In genomic region chr14:23908564-23908963, GRCm38 (mm10) we compare ENCODE assay signal across 21 mouse cellular contexts.
DNase-seq lines count a peak whose midpoint lies in the region; ATAC-seq and TF ChIP-seq lines count a peak whose summit lies in the region.
"Had no signal": no experiment of that assay in that cellular context is flagged by ENCODE, and none has a peak within 500 bp of the region (broad histone marks: within the 10 kb centered on the region; RNA-seq: fewer than 3 reads in every experiment).

No protein-coding gene starts in this region.

- no peak overlapping the region for H3K27ac ChIP-seq in embryonic facial prominence, embryonic 12.5 days
- H3K27ac ChIP-seq in embryonic facial prominence, embryonic 10.5 days (replicated peaks), result no peak overlapping the region
- H3K27ac ChIP-seq in heart, embryonic 16.5 days (ENCODE audit: low read length), result no peak overlapping the region
- no peak overlapping the region for H3K27ac ChIP-seq in lung, embryonic 14.5 days (ENCODE audit: low read depth)
- no peak overlapping the region for H3K27ac ChIP-seq in limb, embryonic 15.5 days
- no peak overlapping the region for H3K27ac ChIP-seq in forebrain, embryonic 15.5 days (replicated peaks)
- H3K27ac ChIP-seq: forebrain, embryonic 13.5 days; heart, adult 2 months; hindbrain, embryonic 12.5 days had no signal

- no peak for TF ChIP-seq CTCF in lung, embryonic 14.5 days (IDR thresholded peaks at IDR 0.05; ENCODE audit: low read depth)

- no peak overlapping the region for H3K9ac ChIP-seq in embryonic facial prominence, embryonic 12.5 days
- no peak overlapping the region for H3K9ac ChIP-seq in heart, embryonic 16.5 days (ENCODE audit: low read length)
- H3K9ac ChIP-seq in lung, embryonic 14.5 days, result no peak overlapping the region
- no peak overlapping the region for H3K9ac ChIP-seq in limb, embryonic 15.5 days
- no peak overlapping the region for H3K9ac ChIP-seq in forebrain, embryonic 15.5 days (replicated peaks)
- H3K9ac ChIP-seq: forebrain, embryonic 13.5 days; hindbrain, embryonic 12.5 days had no signal

- no peaks in the 10 kb centered on the region for H3K9me3 ChIP-seq in embryonic facial prominence, embryonic 12.5 days
- no peaks in the 10 kb centered on the region for H3K9me3 ChIP-seq in embryonic facial prominence, embryonic 10.5 days
- no peaks in the 10 kb centered on the region for H3K9me3 ChIP-seq in heart, embryonic 16.5 days (replicated peaks; ENCODE audit: control insufficient read depth, low read length)
- no peaks in the 10 kb centered on the region for H3K9me3 ChIP-seq in lung, embryonic 14.5 days (ENCODE audit: low read depth, low read length)
- H3K9me3 ChIP-seq in limb, embryonic 15.5 days, result no peaks in the 10 kb centered on the region
- no peaks in the 10 kb centered on the region for H3K9me3 ChIP-seq in forebrain, embryonic 15.5 days
- H3K9me3 ChIP-seq: forebrain, embryonic 13.5 days; hindbrain, embryonic 12.5 days had no signal

- peak; percentile 35; the same call in 1 of the 2 replicates for ATAC-seq in embryonic facial prominence, embryonic 12.5 days (ENCODE audit: insufficient number of reproducible peaks, insufficient read depth, low FRiP score, low TSS enrichment)
- ATAC-seq in heart, embryonic 16.5 days (replicated peaks; ENCODE audit: extremely low read depth, insufficient read depth, low FRiP score), result peak; percentile 72; the same call in 1 of the 2 replicates
- ATAC-seq in lung, embryonic 14.5 days (ENCODE audit: insufficient read depth), result no peak
- ATAC-seq in limb, embryonic 15.5 days (ENCODE audit: insufficient number of reproducible peaks, low FRiP score, low TSS enrichment, low read depth), result 0 out of 2 replicates have a peak, but pooled peaks have one; percentile 58
- no peak for ATAC-seq in forebrain, embryonic 15.5 days (replicated peaks)
- ATAC-seq: forebrain, embryonic 13.5 days; hindbrain, embryonic 16.5 days; inflammation-experienced regulatory T-cells, adult 6 months; intestine, postnatal 0 days had no signal

- WGBS in embryonic facial prominence, embryonic 12.5 days, result 68% methylated on average over 5 of the region's 5 CpGs
- 81% methylated on average over 5 of the region's 5 CpGs for WGBS in embryonic facial prominence, embryonic 10.5 days
- WGBS in heart, embryonic 16.5 days, result 32% methylated on average over 5 of the region's 5 CpGs
- WGBS in lung, embryonic 14.5 days, result 61% methylated on average over 5 of the region's 5 CpGs
- 59% methylated on average over 5 of the region's 5 CpGs for WGBS in limb, embryonic 15.5 days
- WGBS in forebrain, embryonic 15.5 days, result 68% methylated on average over 5 of the region's 5 CpGs

- no peaks in the 10 kb centered on the region for H3K27me3 ChIP-seq in embryonic facial prominence, embryonic 12.5 days
- H3K27me3 ChIP-seq in embryonic facial prominence, embryonic 10.5 days (replicated peaks; ENCODE audit: low read depth, poor library complexity, severe bottlenecking), result no peaks in the 10 kb centered on the region
- H3K27me3 ChIP-seq in heart, embryonic 16.5 days (ENCODE audit: control insufficient read depth, insufficient read depth, low read length), result no peaks in the 10 kb centered on the region
- H3K27me3 ChIP-seq in lung, embryonic 14.5 days (ENCODE audit: insufficient read depth, low read length), result no peaks in the 10 kb centered on the region
- no peaks in the 10 kb centered on the region for H3K27me3 ChIP-seq in limb, embryonic 15.5 days
- no peaks in the 10 kb centered on the region for H3K27me3 ChIP-seq in forebrain, embryonic 15.5 days
- H3K27me3 ChIP-seq: CH12.LX; forebrain, embryonic 13.5 days; hindbrain, embryonic 12.5 days had no signal

- H3K4me1 ChIP-seq in embryonic facial prominence, embryonic 12.5 days, result peaks cover 9% of the 10 kb centered on the region; the same call in 1 of the 2 replicates
- H3K4me1 ChIP-seq in embryonic facial prominence, embryonic 10.5 days, result peaks cover 3% of the 10 kb centered on the region; the same call in 1 of the 2 replicates
- H3K4me1 ChIP-seq in heart, embryonic 16.5 days (ENCODE audit: control insufficient read depth, insufficient read depth, low read length), result peaks cover 4% of the 10 kb centered on the region; the same call in 1 of the 2 replicates
- H3K4me1 ChIP-seq in lung, embryonic 14.5 days (ENCODE audit: insufficient read depth), result no peaks in the 10 kb centered on the region
- H3K4me1 ChIP-seq in limb, embryonic 15.5 days, result 0 out of 2 replicates have a peak, but pooled peaks cover 5% of the 10 kb centered on the region
- no peaks in the 10 kb centered on the region for H3K4me1 ChIP-seq in forebrain, embryonic 15.5 days
- H3K4me1 ChIP-seq: forebrain, embryonic 13.5 days had no signal

- no peak overlapping the region for H3K4me2 ChIP-seq in embryonic facial prominence, embryonic 12.5 days (replicated peaks)
- no peak overlapping the region for H3K4me2 ChIP-seq in heart, embryonic 16.5 days (ENCODE audit: low read depth, low read length)
- H3K4me2 ChIP-seq in lung, embryonic 14.5 days, result no peak overlapping the region
- no peak overlapping the region for H3K4me2 ChIP-seq in limb, embryonic 15.5 days
- no peak overlapping the region for H3K4me2 ChIP-seq in forebrain, embryonic 15.5 days (replicated peaks)
- H3K4me2 ChIP-seq: forebrain, embryonic 13.5 days; hindbrain, embryonic 12.5 days had no signal

- no peak overlapping the region for H3K4me3 ChIP-seq in embryonic facial prominence, embryonic 12.5 days
- no peak overlapping the region for H3K4me3 ChIP-seq in embryonic facial prominence, embryonic 10.5 days
- no peak overlapping the region for H3K4me3 ChIP-seq in heart, embryonic 16.5 days (ENCODE audit: low read length)
- H3K4me3 ChIP-seq in lung, embryonic 14.5 days (ENCODE audit: low read depth, low read length), result no peak overlapping the region
- H3K4me3 ChIP-seq in limb, embryonic 15.5 days, result no peak overlapping the region
- H3K4me3 ChIP-seq in forebrain, embryonic 15.5 days, result no peak overlapping the region
- H3K4me3 ChIP-seq: forebrain, embryonic 13.5 days; heart, adult 2 months; hindbrain, embryonic 12.5 days had no signal

- no peak for DNase-seq in embryonic facial prominence, embryonic 10.5 days (ENCODE audit: low spot score)
- no peak for DNase-seq in heart, postnatal 25 days (ENCODE audit: low spot score)
- DNase-seq in lung, embryonic 14.5 days, result peak; percentile 13
- DNase-seq in lung, postnatal 25 days (ENCODE audit: low spot score), result no peak
- DNase-seq: adrenal gland, adult 2 months; adrenal gland, postnatal 25 days; cerebellum, adult 2 months; cerebellum, postnatal 14 days; heart, adult 2 months; heart, postnatal 36 days; kidney, adult 8-10 months had no signal

- no peaks in the 10 kb centered on the region for H3K36me3 ChIP-seq in embryonic facial prominence, embryonic 12.5 days
- no peaks in the 10 kb centered on the region for H3K36me3 ChIP-seq in embryonic facial prominence, embryonic 10.5 days (replicated peaks)
- H3K36me3 ChIP-seq in heart, embryonic 16.5 days (ENCODE audit: control insufficient read depth, insufficient read depth), result no peaks in the 10 kb centered on the region
- H3K36me3 ChIP-seq in lung, embryonic 14.5 days (ENCODE audit: insufficient read depth), result no peaks in the 10 kb centered on the region
- no peaks in the 10 kb centered on the region for H3K36me3 ChIP-seq in limb, embryonic 15.5 days
- H3K36me3 ChIP-seq in forebrain, embryonic 15.5 days, result no peaks in the 10 kb centered on the region
- H3K36me3 ChIP-seq: hindbrain, embryonic 12.5 days had no signal

- intact Hi-C loops in heart, postnatal 25 days (cut with DNase I), result no loop called here

Comparison
In these comparisons a context has a peak if more than half of its experiments do, and no peak if none do; other contexts are left out.
1. ATAC-seq: peak in embryonic facial prominence, embryonic 12.5 days (single experiment), heart, embryonic 16.5 days (single experiment) and limb, embryonic 15.5 days (single experiment); none in lung, embryonic 14.5 days (single experiment) and forebrain, embryonic 15.5 days (single experiment).